Mouse (Mus musculus): ENCODE data around the gene Slc17a5.

- no peak for TF ChIP-seq CTCF (IDR thresholded peaks at IDR 0.05; ENCODE audit: low read depth, low read length)
- no peak for TF ChIP-seq POLR2A (IDR thresholded peaks at IDR 0.05; ENCODE audit: extremely low read depth, insufficient read depth, low read length)
Measured at GRCm38 (mm10) chr9:78588411-78589033, 681 bp upstream of the Slc17a5 start.
